Mouse (Mus musculus) layer of hippocampus, adult 8-10 months (tissue): ENCODE results near the gene Olfr48. TPM values are rescaled to one million over a fixed set of nuclear protein-coding genes. Genes with fewer than 3 reads are reported as not detected.

Source experiments
- DNase-seq, 2 experiments: peaks; one replicate each; pipeline ENCODE4 v3.0.0; 2022; ENCODE audit warnings: low spot score in 2 of 2
- total RNA-seq, 4 experiments: library from RNA; stranded (reverse); gene quantifications; 2 replicates each; pipeline ENCODE4 v1.2.4; 2022

Olfr48 gene
- total RNA-seq = not detected

- no peak for DNase-seq
Observed at GRCm38 (mm10) chr2:89848105-89848504, at the start of gene Olfr48. Gene Olfr48, minus strand, starts transcription at chr2:89848205.

GRCm38 (mm10) chr2:89878137-89878536 is 30.1 kb upstream of the Olfr48 start, which contains the start of gene Olfr1257:
Gene Olfr1257, plus strand, starts transcription at chr2:89878437.
- no peak for DNase-seq

DNA sequence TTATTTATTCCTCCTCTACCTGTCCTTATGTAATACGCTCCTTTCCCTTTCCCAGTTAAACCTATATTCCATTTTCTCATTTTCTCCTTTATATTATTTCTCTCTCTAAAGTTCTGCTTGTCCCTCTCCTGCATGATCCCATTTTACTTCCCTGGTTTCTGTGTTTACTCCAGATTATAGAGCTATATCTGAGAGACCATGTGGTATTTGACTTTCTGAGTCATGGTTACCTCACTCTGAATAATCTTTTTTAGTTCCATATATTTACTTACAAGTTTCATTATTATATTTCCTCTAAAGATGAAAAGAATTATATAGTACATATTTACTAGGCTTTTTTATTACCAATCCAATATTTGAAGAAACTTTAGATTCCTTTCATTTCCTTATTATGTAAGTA is 1.2 kb upstream of the Olfr48 start:
- no peak for DNase-seq

DNA sequence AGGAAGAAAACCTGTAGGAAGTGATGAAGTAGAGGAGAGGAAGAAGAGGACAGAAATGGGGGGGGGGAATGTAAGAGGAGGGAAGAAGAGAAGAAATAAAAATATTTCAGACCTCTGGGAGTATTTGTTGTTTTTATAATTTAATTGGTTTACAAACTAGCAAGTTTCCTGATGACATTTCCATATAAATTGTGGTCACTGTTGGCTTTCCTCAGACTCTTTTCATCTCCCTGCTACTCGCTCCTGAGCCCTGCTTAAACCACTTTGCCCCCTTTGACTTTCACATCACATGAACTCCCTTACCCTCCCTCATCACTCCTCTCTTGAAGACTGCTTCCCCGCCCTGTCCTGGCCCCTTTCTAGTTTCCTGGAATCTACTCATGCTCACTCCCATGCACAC is 6.5 kb downstream of the Olfr48 start, which contains the start of gene Olfr1256:
Gene Olfr1256, minus strand, starts transcription at position 101 of the 400 bp plus-strand sequence.
- no peak for DNase-seq

DNA sequence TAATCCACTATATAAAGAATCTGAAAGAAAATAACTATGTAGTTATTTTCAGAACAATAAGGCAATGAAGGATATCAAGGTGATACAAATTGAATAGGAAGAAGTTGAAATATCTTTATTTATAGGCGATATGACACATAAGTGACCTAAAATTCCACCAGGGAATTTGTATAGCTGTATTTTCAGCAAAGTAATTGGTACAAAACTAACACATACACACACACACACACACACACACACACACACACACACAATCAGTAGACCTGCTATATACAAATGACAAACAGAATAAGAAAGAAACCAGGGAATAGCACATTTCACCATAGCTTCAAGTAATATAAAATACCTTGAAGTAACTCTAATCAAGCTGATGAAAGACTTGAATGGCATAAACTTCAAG is 27.8 kb downstream of the Olfr48 start:
- no peak for DNase-seq

GRCm38 (mm10) chr2:89811751-89812150 is 36.3 kb downstream of the Olfr48 start, which contains the start of gene Olfr1255:
Gene Olfr1255, plus strand, starts transcription at chr2:89812051.
- no peak for DNase-seq

- no peak for DNase-seq
Observed at GRCm38 (mm10) chr2:89810751-89811150, 37.3 kb downstream of the Olfr48 start.

GRCm38 (mm10) chr2:89799583-89799982 is 48.4 kb downstream of the Olfr48 start:
- DNase-seq = no peak

- no peak for DNase-seq
Observed at GRCm38 (mm10) chr2:89793519-89793918, 54.5 kb downstream of the Olfr48 start, which contains the start of gene Olfr1254. Gene Olfr1254, minus strand, starts transcription at chr2:89793619.

Other genes with a start within 250 kb of the Olfr48 start
- under 1 TPM in 1 of 4 experiments, not detected in 3; 0.09 TPM for gene Olfr1247, start 234.1 kb downstream of the Olfr48 start, total RNA-seq
- not detected for gene Olfr1248, start 230.0 kb downstream of the Olfr48 start, total RNA-seq
- not detected for gene Olfr1249, start 213.2 kb downstream of the Olfr48 start, total RNA-seq
- gene Olfr1250, start 186.7 kb downstream of the Olfr48 start, total RNA-seq = not detected
- not detected for gene Olfr1251, start 176.3 kb downstream of the Olfr48 start, total RNA-seq
- gene Olfr1252, start 123.2 kb downstream of the Olfr48 start, total RNA-seq = not detected
- not detected for gene Olfr1253, start 91.1 kb downstream of the Olfr48 start, total RNA-seq
- gene Olfr1254, start 54.6 kb downstream of the Olfr48 start, total RNA-seq = not detected
- gene Olfr1255, start 36.2 kb downstream of the Olfr48 start, total RNA-seq = not detected
- not detected for gene Olfr1256, start 6.7 kb downstream of the Olfr48 start, total RNA-seq
- gene Olfr1257, start 30.2 kb upstream of the Olfr48 start, total RNA-seq = not detected
- gene Olfr1258, start 79.1 kb upstream of the Olfr48 start, total RNA-seq = not detected
- not detected for gene Olfr1259, start 100.5 kb upstream of the Olfr48 start, total RNA-seq
- not detected for gene Olfr1260, start 126.1 kb upstream of the Olfr48 start, total RNA-seq
- gene Olfr1261, start 143.0 kb upstream of the Olfr48 start, total RNA-seq = not detected
- not detected for gene Olfr1262, start 151.9 kb upstream of the Olfr48 start, total RNA-seq
- gene Olfr1263, start 163.9 kb upstream of the Olfr48 start, total RNA-seq = not detected
- gene Olfr1264, start 177.4 kb upstream of the Olfr48 start, total RNA-seq = not detected
- not detected for gene Olfr1265, start 187.1 kb upstream of the Olfr48 start, total RNA-seq
- not detected for gene Olfr140, start 215.4 kb upstream of the Olfr48 start, total RNA-seq